Mouse (Mus musculus) spleen, postnatal 4 days (tissue): Measurements from ENCODE around the gene Afmid.

ENCODE experiments used
- DNase-seq, 2 experiments: peaks; one replicate each; pipeline ENCODE4 v3.0.0; 2022; ENCODE audit warnings: low spot score in 2 of 2

Afmid gene

GRCm38 (mm10) chr11:117879676-117880075, 54.0 kb downstream of the Afmid start:
- no peak for DNase-seq

DNA sequence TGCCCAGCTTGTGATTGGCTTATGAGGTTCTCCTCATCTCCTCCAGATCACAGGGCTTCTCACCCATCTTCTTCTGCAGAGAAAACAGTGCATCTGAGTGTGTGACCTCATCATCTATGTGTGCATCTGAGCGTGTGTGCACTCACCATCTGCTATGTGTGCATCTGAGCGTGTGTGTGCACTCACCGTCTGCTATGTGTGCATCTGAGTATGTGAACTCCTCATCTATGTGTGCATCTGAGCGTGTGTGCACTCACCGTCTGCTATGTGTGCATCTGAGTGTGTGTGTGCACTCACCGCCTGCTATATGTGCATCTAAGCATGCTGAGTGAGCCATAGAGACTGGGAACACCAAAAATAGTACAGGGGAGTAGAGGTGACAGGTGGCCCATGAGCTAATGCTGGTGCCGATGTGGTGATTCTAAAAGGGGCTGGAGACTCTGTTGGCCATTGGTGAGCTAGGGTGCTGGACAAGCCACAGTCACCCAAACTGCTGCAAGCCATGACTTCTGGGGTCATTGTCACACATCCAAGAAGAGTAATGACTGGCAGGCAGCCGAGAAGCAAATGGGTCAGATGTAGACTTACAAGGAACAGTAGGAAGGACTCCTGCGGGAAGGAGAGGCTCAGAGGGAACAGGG, 54.7 kb downstream of the Afmid start:
- DNase-seq = no peak

- DNase-seq = no peak
Observed at GRCm38 (mm10) chr11:117880977-117881358, 55.2 kb downstream of the Afmid start.

- DNase-seq = no peak
Observed at GRCm38 (mm10) chr11:117881787-117882186, 56.1 kb downstream of the Afmid start.

DNA sequence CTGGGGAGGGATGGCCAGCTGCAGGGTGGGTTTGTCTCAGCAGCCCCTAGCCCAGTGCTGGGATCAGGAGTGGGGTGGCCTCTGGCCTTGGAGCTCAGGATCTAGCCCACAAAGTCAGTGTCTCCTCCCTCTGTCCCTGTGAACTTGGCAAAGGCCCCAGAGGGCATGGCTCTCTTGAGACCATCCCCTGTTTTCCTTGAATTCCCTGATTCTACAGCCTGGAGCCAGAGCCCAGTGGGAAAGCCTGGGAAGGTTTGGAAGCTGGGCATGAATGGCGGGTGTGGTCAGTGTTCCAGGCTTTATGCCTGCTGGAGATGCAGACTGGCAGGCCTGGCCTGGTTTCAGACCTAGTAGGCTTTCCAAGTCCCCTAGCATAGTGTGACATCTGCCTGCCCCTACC, 56.5 kb downstream of the Afmid start:
- DNase-seq = no peak

DNA sequence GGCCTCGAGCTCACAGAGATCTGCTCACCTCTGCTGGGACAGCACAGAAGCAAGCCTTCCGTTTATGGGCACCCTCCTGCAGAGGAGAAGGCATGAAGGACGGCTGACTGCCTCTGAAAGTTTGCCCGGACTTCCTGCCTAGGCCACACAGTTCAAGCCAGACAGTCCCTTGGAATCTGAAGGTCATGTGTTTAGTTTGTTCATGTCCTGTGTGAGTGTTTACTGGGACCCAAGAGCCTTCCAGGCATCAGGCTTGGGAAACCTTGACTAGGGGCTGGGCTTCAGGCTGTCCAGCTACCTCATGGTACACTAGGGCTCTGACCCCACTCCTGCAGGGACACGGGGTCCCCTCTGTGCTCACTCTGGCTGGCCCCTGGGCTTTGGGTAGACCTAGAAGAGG, 60.3 kb downstream of the Afmid start:
- no peak for DNase-seq

DNA sequence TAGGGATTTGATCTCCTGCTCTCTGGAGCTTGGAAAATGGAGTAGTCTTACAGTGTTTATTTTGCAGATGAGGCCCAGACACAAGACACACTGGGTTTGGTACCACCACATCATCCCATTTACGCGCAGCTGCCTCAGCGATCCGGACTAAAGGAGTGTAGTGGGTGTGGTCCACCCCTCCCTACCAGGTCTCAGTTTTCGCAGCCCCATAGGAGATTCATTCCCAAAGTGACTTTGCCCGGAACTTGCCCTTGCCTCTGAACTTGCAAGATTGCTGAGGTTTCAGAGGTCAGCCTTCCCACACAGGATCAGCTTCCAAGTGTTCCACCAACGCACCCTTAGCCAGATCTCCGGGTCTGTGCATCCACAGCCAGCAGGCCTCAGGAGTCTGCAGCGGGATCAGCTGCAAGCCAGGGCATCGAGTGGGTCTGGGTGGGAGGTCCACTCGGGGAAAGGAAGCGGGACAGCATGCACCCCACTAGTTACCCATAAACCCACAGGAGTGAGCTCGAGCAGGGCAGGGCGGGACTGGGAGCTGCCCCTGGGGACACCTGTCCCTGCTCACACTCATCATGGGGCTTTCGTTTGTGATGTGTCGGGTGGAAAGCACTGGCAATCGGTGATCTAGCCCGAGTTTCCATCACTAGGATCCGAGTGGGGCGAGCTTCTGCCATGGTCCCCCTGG, 62.6 kb downstream of the Afmid start:
- no peak for DNase-seq

- no peak for DNase-seq
Observed at GRCm38 (mm10) chr11:117888853-117889822, 63.4 kb downstream of the Afmid start.
